Mouse (Mus musculus): ENCODE measurements around the gene Kif5c.

Gene Kif5c

DNA sequence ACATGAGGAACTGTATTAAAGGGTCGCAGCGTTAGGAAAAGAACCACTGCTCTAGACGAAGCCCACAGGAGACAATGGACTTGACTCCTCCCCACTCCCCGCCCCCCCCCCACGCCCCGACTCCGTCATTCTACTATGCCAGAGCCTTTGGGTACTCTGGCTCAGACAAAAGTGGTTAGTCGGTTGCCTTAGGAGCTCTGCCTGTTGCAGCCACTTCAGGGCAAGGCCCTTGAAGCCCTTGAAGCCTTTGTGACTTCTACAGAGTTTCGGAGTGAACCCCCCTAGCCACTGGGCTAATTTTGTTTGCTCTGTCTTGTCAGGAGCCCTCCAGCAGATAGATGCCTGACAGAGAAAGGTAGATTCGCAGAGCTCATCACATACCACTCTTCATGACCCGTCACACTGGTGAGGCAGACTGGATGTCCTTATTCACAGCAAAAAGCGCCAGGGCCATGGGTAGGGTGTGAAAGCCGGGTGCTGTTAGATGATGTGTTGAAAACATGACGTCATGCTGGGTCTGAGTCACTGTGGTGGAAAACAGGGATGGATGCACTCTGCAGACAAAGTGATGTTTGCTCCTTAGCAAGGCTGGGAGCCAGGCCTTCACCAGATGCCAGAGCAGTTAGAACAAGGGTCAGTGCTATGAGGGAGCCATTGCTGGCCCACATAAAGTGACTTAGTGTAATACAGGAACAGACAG is 178.5 kb downstream of the Kif5c start:
- DNase-seq = no peak

DNA sequence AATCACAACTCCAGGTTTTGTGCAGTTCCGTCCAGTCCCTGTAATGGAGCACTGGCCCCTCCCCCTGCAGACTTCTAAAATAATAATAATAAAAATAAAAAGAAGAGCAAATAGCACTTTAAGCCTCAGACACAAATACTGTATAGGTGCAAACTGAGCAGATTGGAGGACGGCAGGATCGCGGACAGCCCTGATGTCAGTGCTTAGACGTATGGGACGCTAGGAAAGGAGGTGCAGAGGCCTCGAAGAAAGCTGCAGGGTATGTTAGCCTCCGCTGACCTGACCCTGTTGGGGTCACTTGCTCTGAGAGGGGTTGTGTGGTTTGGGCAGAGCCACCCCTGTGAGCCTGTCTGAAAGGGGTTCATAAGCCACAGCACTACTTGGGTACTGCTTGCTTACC is 185.3 kb downstream of the Kif5c start:
- no peak for DNase-seq

DNA sequence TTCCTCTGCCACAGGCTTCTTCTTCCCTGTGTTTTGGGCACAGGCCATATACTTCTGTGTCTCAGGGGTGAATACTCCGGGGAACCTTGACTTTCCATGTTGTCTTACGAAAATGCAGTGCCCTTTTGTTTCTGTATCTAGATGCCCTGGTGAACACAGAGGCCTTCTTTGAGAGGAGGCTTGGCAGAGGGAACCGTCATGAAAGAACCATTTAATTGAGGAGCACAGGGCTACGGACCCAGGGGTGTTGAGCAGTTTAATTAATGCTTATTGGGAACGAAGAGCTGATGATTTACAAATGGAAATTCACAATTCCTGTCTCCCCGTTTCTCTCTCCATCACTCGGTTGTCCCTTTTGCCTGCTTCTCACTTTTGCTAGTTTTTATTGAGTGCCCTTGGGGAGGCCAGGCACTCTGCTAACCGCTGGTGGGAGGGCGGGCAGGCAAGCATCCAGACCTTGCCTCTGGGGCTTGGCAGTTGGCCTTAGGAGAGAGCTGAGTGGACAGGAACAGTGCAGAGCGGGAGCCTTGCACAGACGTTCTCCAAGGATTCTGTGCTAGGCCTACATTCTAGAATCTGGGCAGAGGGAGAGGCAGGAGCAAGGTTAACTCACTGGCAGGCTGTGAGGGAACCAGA is 186.8 kb downstream of the Kif5c start:
- peak in 1 of 2 experiments; percentile 48 for DNase-seq

DNA sequence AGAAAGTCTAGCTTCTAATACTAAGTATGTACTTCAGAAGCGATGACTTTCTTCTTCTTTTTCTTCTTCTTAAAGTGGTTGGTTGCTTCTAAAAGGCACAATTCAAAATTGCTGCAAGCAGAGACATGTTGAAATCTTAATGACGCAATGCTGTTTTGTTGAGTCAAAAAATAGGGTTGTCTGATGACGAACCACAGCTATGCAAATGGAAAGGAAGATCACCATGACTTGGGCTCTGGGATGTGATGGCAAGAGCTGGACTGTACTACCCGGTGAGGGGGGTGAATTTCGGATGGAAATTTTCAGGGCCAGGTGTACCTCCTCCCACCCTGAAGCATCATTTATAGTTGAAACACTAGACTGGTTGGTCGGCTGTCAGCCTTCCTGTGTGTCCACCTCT is 190.4 kb downstream of the Kif5c start:
- DNase-seq = no peak

DNA sequence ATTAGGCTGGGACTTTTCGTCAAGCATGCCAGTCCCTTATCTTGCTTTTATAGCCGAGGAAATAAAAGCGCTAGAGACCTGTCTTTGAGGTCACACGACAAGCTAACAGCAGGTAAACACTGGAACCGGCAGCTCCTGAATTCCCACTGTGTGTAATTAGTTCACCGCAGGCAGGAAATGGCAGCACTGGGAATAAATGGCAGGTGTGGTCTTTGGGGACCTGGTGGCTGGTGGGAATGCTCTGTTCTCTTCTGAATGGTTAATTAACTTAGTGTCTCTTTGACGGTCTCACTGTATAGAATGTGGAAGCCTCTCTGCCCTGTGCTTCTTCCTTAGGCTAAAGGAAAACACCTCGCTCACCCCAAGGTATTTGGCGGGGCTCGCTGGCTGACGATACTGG is 192.3 kb downstream of the Kif5c start:
- DNase-seq = no peak

DNA sequence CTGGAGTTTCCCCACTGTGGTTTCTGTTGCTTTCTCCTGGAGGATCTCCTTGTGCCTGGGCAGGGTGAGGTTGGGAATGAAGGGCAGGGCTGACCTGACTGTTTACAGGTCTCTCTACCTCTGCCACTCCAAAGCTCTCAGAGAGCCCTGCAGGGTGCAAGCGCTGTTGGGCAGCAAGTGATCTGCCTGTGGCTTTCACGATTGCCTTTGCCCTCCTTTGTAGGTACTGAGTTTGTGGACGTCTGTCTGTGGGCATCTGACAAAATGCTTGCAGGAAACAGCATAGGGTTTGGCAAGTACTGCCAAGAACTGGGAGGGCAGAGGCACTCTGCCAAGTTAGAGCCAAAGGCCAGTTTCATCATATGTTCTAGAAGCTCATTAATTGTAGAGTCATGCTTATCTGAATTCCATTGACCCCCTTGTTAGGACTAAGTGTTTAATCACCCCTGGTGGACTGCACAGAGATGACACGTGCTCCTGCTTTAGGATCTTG is 192.8 kb downstream of the Kif5c start:
- DNase-seq = peak; percentile 56 to 70

DNA sequence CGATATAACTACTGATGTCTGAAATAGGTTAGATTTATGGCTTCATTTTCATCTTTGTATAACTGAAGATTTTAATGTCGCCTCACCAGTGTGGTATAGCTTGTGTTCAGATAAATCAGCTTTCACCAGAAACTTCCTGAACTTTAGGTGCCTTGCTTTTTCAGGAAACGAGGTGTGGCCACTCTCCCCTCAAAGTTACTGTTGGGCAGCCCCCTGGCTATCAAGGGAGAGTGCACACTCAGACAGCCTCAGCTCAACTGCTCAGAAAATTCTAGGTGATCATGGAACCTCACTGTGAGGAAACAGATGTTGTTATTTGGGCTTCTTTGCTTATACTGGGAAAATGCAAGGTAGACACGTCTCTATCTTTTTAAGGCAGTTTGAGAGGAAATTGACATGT is 194.1 kb downstream of the Kif5c start:
- no peak for DNase-seq

DNA sequence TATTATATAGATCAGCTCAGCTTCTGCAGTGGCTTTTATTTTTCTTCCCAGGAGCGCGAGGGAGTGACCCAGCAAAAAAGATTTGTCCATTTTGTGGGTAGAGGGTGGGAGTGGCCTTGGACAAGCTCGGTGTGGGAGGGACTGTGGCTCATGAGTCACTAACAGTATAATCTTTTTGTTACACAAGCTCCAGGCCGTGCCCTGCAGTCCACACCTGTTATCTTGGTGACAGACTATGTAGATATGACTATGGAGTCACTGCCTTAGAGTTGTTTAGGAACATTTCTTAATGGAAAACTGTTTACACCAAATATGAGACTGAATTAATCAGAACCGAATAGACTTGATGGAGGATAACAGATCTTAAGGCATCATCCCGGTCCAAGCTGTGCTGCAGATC is 194.9 kb downstream of the Kif5c start:
- no peak for DNase-seq

DNA sequence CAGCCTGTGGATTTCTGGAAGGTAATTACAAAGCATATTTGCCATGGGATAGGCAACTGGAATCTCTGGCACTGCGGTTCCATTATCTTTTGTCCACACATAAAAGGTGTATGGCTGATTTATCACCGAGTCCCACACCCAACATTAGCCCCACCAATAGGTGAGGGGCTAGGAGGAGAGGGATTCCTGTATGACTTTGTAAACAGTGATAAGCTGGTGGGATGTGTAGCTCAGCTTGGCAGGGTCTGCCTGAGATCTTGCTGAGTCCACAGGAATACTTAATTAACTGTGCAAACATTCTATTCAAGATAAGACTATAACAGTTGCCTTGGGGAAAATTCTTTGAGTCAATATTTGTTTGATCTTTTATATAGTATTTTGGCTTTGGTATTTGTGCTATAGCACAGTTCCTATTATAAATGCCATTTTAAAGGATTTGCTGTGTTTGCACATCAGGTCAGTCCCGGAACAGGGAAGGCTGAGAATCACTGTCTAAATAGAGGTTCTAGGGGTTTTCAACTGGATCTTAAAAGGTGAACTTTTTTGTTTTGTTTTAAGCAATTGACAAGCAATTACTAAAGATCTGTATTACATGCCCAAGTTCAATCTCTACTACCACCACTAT is 196.7 kb downstream of the Kif5c start:
- DNase-seq = no peak

DNA sequence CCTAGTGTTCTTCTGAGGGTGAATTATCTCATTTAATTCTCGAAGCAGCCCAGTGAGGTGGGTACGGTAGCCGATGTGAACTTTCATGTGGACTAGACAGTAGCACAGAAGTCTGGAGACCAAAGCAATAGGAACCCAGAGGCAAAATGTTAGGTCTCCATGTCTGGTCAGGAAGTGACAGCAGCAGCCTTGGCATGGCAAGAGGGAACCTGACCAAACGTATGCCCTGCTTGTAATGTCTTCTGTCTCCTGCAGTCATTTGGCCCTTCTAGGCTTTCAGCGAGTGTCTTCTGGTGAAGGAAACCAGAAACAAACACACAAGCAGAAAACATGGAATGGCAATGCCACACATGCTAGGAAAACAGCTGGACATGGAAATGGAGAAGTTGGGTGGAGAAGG is 197.5 kb downstream of the Kif5c start:
- DNase-seq = no peak

DNA sequence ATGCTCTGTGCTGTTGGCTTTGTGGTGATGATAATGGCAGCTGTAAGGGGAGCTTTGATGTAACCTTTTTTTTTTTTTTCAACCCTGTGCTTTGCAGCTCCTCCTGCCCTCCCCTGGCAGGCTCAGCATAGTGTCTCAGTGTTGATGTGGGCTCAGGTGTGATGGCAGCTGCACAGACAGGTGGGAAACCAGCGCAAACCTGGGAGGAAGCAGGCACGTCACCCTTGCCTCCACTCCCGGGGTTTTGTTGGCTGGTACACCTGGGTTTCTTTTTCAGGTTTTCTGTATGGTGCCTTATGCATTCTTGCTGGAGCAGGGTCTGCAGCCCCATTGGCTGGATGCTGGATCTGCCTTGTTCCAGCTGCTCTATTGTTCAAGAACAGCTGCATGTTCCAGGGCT is 198.1 kb downstream of the Kif5c start:
- DNase-seq = no peak

DNA sequence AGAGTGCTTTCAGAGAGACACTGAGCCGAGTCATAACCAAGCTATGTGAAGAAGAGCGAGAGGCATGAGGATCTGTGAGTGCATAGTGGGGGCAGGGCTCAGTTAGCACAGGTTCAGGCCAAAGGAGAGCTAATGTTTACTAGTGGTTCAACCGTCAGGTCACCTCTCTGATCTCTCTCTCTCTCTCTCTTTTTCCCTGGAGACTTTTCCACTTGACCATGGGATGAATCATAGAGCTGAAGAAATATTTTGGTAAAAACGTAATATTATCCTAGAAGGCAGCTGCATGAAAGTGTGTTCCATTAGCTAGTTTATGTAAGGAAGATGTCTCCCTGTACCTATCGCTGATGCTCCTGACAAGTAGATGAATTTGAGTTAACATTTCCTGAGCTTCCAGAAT is 199.0 kb downstream of the Kif5c start:
- DNase-seq = no peak

DNA sequence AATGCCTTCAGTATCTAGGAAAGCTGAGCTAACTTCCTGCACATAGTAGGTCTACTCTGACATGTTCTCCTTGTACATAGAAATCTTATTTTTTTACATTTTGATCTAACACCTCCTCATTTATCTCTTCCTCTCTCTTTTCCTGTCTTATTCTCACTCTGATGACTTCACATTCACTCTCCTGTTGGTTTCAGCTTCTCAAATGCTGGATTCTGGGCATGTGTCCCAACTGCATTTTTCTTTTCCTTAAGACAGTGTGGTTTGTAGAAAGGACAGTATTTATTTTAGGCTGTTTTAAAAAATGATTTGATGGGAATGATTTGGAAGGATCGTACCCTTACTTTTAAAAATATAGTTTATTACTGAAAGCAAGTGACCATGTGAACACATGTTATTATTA is 203.2 kb downstream of the Kif5c start:
- no peak for DNase-seq

All from kidney, postnatal 25 days (tissue).